Mouse (Mus musculus) hindbrain, postnatal 0 days (tissue): ENCODE results near the gene Klf6. TPM values are rescaled to one million over a fixed set of nuclear protein-coding genes. Genes with fewer than 3 reads are reported as not detected.

Source experiments
- ATAC-seq: fragments of 200-750 bp; cut with Nextera tagmentation; 2 replicates; pipeline ENCODE4 v1.8.0; 2017; ENCODE audit warnings: mild to moderate bottlenecking, moderate TSS enrichment, moderate library complexity
- DNase-seq: peaks from one replicate; pipeline ENCODE4 v3.0.0-alpha.2; 2015; ENCODE audit warnings: low spot score
- H3K27ac ChIP-seq: fragments of 300-500 bp; sonication (generic); 2 replicates; pipeline ENCODE4 v1.5.1; 2014; ENCODE audit warnings: mild to moderate bottlenecking
- H3K27me3 ChIP-seq: fragments of 300-500 bp; sonication (generic); 2 replicates; pipeline ENCODE4 v1.6.1; 2014; ENCODE audit warnings: low read length, mixed read lengths; ENCODE audit not compliant: insufficient read depth
- H3K36me3 ChIP-seq: fragments of 300-500 bp; sonication (generic); 2 replicates; pipeline ENCODE4 v1.6.1; 2014; ENCODE audit warnings: low read length, mixed read lengths; ENCODE audit not compliant: insufficient read depth
- H3K4me1 ChIP-seq: fragments of 300-500 bp; sonication (generic); 2 replicates; pipeline ENCODE4 v1.6.1; 2014; ENCODE audit warnings: antibody characterized with exemption, low read length, mixed read lengths; ENCODE audit not compliant: insufficient read depth
- H3K4me2 ChIP-seq: fragments of 300-500 bp; sonication (generic); 2 replicates; pipeline ENCODE4 v1.6.1; 2014; ENCODE audit warnings: low read depth, mild to moderate bottlenecking, low read length, moderate library complexity, mixed read lengths
- H3K4me3 ChIP-seq: fragments of 300-500 bp; sonication (generic); 2 replicates; pipeline ENCODE4 v1.5.1; 2014; ENCODE audit warnings: low read length
- H3K9ac ChIP-seq: fragments of 300-500 bp; sonication (generic); replicated peaks from 2 replicates; pipeline ENCODE4 v1.6.1; 2014; ENCODE audit warnings: mild to moderate bottlenecking, low read length, moderate library complexity, mixed read lengths
- H3K9me3 ChIP-seq: fragments of 300-500 bp; sonication (generic); 2 replicates; pipeline ENCODE4 v1.6.1; 2016; ENCODE audit warnings: low read length, mixed read lengths
- CTCF ChIP-seq: IDR thresholded peaks from 2 replicates; pipeline ENCODE4 v1.5.1; 2016; ENCODE audit warnings: antibody characterized with exemption, control low read depth, low read depth
- WGBS: fragments of 180-500 bp; shearing (Covaris S2); extraction: QIAGEN DNeasy Blood & Tissue Kit; methylation state at CpG from one replicate; pipeline ENCODE4 v1.1.7; 2014; 5-methylcytosine and 5-hydroxymethylcytosine counted together
- polyA plus RNA-seq: library from polyadenylated mRNA; unstranded; fragments of >200 nt; fragmentation: Nextera tagmentation; extraction: Ambion mirVana; gene quantifications from 2 replicates; pipeline ENCODE4 v1.2.1, GENCODE M21; 2015
- total RNA-seq: library from RNA; depleted of rRNA; stranded (reverse); fragments of >200 nt; gene quantifications from 2 replicates; pipeline ENCODE4 v1.2.3, GENCODE M21; 2014

Klf6 gene
- total and polyA plus RNA-seq, 2 experiments from 2014 or later, result 53.1 to 104 TPM

DNA sequence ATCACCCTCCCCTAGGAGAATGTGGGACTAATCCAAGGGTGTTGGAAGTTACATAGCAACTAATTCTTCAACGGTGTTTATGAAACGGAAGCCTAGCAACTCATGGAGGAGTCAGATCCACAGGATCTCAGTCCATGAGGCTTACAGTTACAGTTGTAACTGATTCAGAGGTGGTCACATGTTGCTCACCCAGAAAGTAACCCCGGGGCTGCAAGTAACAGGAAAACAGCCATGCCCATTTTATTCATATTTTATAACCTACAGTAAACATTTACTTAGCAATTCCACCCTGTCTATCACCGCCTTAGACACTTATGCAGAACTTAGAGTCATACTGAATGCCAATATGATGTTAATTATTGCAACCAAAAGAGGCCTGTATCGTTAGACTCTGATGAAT lies 16.9 kb upstream of the Klf6 start:
- Histone ChIP-seq H3K27ac (no peak overlapping the region), H3K36me3 (no peaks in the 10 kb centered on the region), H3K9me3 (no peaks in the 10 kb centered on the region), H3K9ac (no peak overlapping the region), H3K4me2 (no peak overlapping the region), H3K27me3 (no peaks in the 10 kb centered on the region), H3K4me1 (no peaks in the 10 kb centered on the region), H3K4me3 (no peak overlapping the region)
- TF ChIP-seq CTCF, result no peak
- DNase-seq, result no peak
- no peak for ATAC-seq
- WGBS, result 90% methylated on average over 5 of the region's 5 CpGs

DNA sequence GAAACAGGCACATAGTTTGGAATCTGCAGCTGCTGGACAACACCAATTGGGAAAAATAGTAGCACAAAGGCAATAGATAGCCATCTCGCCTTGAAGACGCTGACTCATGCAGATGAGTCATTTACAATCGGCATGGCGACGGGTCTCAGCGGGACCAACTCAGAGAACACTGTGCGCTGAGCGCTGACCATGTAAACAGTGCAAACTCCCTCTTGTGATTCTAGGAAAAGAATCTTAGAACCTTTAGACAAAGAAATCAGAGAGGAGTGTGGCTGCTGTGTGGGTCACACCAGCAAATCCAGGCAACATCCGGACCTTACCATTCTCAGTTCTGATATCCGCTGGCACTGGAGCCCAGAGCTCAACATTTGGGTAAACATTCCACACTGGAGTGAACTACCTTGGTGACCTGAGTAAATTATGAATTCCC lies 16.1 kb upstream of the Klf6 start:
- ATAC-seq (no peak), DNase-seq (no peak)
- WGBS, result 57% methylated on average over 10 of the region's 10 CpGs
- no peaks in the 10 kb centered on the region for H3K36me3 ChIP-seq
- H3K27me3 ChIP-seq, result no peaks in the 10 kb centered on the region
- no peak overlapping the region for H3K4me2 ChIP-seq
- H3K27ac ChIP-seq, result no peak overlapping the region
- no peak for TF ChIP-seq CTCF
- no peaks in the 10 kb centered on the region for H3K4me1 ChIP-seq
- H3K4me3 ChIP-seq, result no peak overlapping the region
- H3K9me3 ChIP-seq, result no peaks in the 10 kb centered on the region
- no peak overlapping the region for H3K9ac ChIP-seq

DNA sequence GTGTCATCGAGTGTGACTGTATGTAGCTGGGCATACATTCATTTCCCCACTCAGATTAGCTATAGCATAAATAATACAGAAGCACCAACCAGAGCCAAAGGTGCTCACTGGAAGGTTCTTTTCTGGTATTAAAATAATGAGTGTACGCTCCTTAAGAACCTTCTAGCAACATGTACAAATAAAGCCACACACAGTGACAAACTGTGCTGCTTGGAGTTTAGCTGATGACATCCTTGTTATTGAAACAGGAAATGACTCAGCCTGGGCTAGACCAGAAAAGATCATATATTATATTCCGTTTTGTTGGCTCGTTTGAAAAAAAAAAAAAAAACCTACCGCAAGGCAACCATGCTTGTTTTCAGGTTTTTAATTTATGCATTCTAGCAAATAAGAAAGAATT lies 15.7 kb upstream of the Klf6 start:
- TF ChIP-seq CTCF, result no peak
- DNase-seq, result no peak
- no peaks in the 10 kb centered on the region for H3K36me3 ChIP-seq
- 81% methylated on average over 5 of the region's 5 CpGs for WGBS
- no peaks in the 10 kb centered on the region for H3K9me3 ChIP-seq
- H3K4me1 ChIP-seq, result no peaks in the 10 kb centered on the region
- no peak overlapping the region for H3K27ac ChIP-seq
- H3K27me3 ChIP-seq, result no peaks in the 10 kb centered on the region
- H3K4me3 ChIP-seq, result no peak overlapping the region
- H3K9ac ChIP-seq, result no peak overlapping the region
- no peak overlapping the region for H3K4me2 ChIP-seq
- no peak for ATAC-seq

DNA sequence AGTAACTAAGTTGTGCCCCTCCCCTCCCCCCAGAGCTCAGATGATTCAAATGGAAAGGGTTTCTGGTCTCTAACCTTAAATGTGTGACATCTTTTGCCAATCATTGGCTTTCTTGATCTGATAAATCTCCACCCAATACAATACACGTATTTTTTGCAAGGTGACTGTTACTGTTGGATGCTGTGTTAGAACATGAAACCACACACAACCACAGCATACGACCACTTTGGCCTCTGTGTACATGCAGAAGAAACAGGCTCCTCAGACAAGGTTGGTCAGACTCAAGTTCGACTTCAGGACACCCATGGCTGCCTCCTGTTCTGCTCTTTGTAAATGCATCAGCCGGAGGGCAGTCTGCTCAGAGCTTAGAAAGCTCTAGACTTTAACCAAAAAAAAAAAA lies 14.4 kb upstream of the Klf6 start:
- WGBS, result 88% methylated on average over 4 of the region's 4 CpGs
- DNase-seq (no peak), ATAC-seq (no peak)
- no peaks in the 10 kb centered on the region for H3K27me3 ChIP-seq
- H3K4me2 ChIP-seq, result no peak overlapping the region
- H3K9me3 ChIP-seq, result no peaks in the 10 kb centered on the region
- H3K4me1 ChIP-seq, result no peaks in the 10 kb centered on the region
- no peak for TF ChIP-seq CTCF
- H3K4me3 ChIP-seq, result no peak overlapping the region
- H3K27ac ChIP-seq, result no peak overlapping the region
- H3K36me3 ChIP-seq, result no peaks in the 10 kb centered on the region
- H3K9ac ChIP-seq, result no peak overlapping the region

DNA sequence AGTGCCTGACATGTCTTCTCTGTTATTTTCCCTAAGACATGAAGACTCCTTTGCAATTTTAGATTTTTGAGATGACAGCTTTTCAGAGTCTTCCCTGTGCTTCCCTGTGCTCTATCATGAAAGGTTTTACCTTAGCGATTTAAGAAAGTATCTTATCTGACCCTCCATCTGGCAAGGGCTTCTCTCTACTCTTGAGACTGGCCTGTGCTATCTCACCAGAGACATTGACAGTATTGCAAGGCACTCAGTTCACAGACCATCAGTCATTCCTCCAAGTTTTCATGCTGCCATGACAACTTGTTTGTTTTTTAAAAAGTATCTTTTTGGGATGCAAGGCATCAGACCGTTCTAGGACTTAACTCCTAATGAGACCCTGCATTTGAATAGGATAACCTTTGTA lies 13.5 kb upstream of the Klf6 start:
- no peak for ATAC-seq
- TF ChIP-seq CTCF, result no peak
- H3K4me2 ChIP-seq, result no peak overlapping the region
- no peaks in the 10 kb centered on the region for H3K27me3 ChIP-seq
- H3K9ac ChIP-seq, result no peak overlapping the region
- no peaks in the 10 kb centered on the region for H3K4me1 ChIP-seq
- no peak overlapping the region for H3K27ac ChIP-seq
- H3K36me3 ChIP-seq, result no peaks in the 10 kb centered on the region
- H3K4me3 ChIP-seq, result no peak overlapping the region
- no peak for DNase-seq
- 62% methylated on average over 2 of the region's 2 CpGs for WGBS
- H3K9me3 ChIP-seq, result no peaks in the 10 kb centered on the region

DNA sequence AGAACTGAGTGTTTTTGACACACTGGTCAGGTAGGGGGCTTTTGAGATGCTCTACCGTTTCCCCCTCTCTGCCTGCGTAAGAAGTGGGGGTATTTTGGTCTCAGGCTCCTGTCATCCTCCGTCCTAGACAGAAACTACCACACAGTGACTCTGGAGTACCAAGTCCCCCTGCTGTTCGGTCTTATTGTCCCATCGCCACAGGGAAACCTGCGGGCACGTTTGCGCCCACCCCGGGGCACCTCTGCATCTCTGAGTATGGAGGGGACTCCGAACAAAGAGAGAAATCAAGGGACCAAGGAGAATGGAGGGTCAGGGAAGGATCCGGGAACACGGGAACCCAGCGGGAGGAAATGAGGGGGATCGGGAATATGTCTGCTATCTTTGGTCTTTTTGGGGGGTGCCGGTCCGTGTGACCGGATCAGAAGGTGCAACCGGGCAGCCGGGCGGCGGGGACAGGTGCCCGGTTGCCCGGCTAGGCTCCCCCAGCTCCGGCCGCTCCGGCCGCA lies 578 bp upstream of the Klf6 start:
- Histone ChIP-seq H3K9me3 (no peaks in the 10 kb centered on the region), H3K9ac (peak overlapping the region; percentile 68), H3K4me1 (0 out of 2 replicates have a peak, but pooled peaks cover 8% of the 10 kb centered on the region), H3K27ac (peak overlapping the region; percentile 94), H3K4me3 (peak overlapping the region; percentile 92), H3K36me3 (peaks cover 8% of the 10 kb centered on the region; the same call in 1 of the 2 replicates), H3K27me3 (no peaks in the 10 kb centered on the region), H3K4me2 (peak overlapping the region; percentile 61)
- ATAC-seq (peak; percentile 56), DNase-seq (peak; percentile 63)
- WGBS, result under 1% methylated on average over 27 of the region's 27 CpGs
- TF ChIP-seq CTCF, result peak; percentile 60

DNA sequence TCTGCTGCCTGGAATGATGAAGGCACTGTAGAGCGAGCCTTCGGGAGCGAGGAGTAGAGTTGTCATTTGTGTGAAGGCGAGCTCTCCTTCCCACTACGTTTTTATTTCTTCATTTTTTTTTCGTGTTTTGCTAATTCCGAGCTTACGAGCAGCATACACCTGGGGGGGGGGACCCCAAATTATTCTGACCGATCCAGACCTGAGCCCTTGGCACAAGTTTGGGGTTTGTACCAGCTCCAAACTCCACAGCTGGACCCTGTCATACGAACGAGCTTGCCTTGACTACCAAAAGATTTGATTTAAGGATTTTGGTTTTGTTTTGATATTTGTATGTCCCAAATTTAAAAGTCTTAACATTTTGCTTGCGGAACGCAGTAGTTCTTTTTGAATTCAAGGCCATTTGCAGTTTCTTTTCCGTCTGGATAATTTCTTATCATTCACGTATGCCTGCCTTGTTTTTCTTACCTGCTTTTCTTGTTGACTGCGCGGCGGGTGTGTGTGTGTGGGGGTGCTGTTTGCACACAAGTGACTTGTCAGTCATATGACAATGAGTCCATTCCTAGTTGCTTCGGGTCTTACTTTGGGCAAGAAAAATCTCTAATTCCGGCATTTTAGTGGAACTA lies 832 bp downstream of the Klf6 start:
- under 1% methylated on average over 20 of the region's 20 CpGs for WGBS
- Histone ChIP-seq H3K4me2 (peak overlapping the region; percentile 74), H3K27me3 (no peaks in the 10 kb centered on the region), H3K36me3 (peaks cover 18% of the 10 kb centered on the region; the same call in 1 of the 2 replicates), H3K4me3 (peak overlapping the region; percentile 92), H3K4me1 (peaks cover 8% of the 10 kb centered on the region; the same call in 1 of the 2 replicates), H3K9ac (peak overlapping the region; percentile 75), H3K9me3 (no peaks in the 10 kb centered on the region), H3K27ac (peak overlapping the region; percentile 92)
- DNase-seq (peak; percentile 60), ATAC-seq (no peak)
- no peak for TF ChIP-seq CTCF
